Mouse (Mus musculus): ENCODE data around the gene Usf3. TPM values are rescaled to one million over a fixed set of nuclear protein-coding genes. Genes with fewer than 3 reads are reported as not detected.

Usf3 gene
- polyA plus RNA-seq, 1 experiment = 12.6 TPM

GRCm38 (mm10) chr16:44226706-44227291, 53.8 kb downstream of the Usf3 start:
- Histone ChIP-seq H3K27me3 (replicated peaks; ENCODE audit: control insufficient read depth, insufficient read depth, low read length) (no peaks in the 10 kb centered on the region), H3K4me3 (ENCODE audit: insufficient read depth, low read depth, low read length) (no peak overlapping the region), H3K27ac (ENCODE audit: insufficient read depth, low read depth, low read length) (no peak overlapping the region), H3K36me3 (ENCODE audit: control insufficient read depth, insufficient read depth, low read length) (no peaks in the 10 kb centered on the region), H3K4me1 (ENCODE audit: control insufficient read depth, insufficient read depth, low read length) (no peaks in the 10 kb centered on the region)
- TF ChIP-seq POLR2A (IDR thresholded peaks at IDR 0.05; ENCODE audit: low read depth, low read length) (no peak), CTCF (conservative IDR thresholded peaks at IDR 0.05; ENCODE audit: insufficient read depth, insufficient read length, low read depth, low read length) (no peak)
- 77% methylated on average over 13 of the region's 13 CpGs for WGBS
- no peak for DNase-seq

DNA sequence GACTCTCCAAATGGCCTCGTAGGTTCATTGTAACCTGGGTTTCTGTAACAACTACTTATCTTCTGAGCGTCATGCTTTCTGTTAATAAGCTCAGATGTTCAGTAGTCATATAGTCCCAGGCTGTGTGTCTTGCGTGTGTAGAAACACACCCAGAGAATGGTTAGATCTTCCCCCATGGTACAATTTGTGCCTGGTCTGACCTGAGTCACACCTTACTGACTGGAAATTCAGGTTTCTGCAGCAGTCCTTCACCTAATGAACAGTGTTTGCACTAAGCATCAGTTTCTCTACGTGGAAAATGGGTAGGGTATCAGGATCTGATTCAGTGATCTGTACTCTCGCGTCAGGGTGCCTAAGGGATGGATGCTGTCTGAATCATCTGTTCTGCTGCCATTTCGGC, 60.0 kb downstream of the Usf3 start:
- no peak for DNase-seq
- Histone ChIP-seq H3K4me3 (ENCODE audit: insufficient read depth, low read depth, low read length) (no peak overlapping the region), H3K36me3 (ENCODE audit: control insufficient read depth, insufficient read depth, low read length) (no peaks in the 10 kb centered on the region), H3K4me1 (ENCODE audit: control insufficient read depth, insufficient read depth, low read length) (no peaks in the 10 kb centered on the region), H3K27me3 (replicated peaks; ENCODE audit: control insufficient read depth, insufficient read depth, low read length) (no peaks in the 10 kb centered on the region), H3K27ac (ENCODE audit: insufficient read depth, low read depth, low read length) (no peak overlapping the region)
- 90% methylated on average over 7 of the region's 7 CpGs for WGBS
- TF ChIP-seq POLR2A (IDR thresholded peaks at IDR 0.05; ENCODE audit: low read depth, low read length) (no peak), CTCF (conservative IDR thresholded peaks at IDR 0.05; ENCODE audit: insufficient read depth, insufficient read length, low read depth, low read length) (no peak)

- WGBS = 91% methylated on average over 3 of the region's 3 CpGs
- DNase-seq = no peak
- no peak overlapping the region for H3K27ac ChIP-seq (ENCODE audit: insufficient read depth, low read depth, low read length)
- H3K4me3 ChIP-seq (ENCODE audit: insufficient read depth, low read depth, low read length) = no peak overlapping the region
- H3K36me3 ChIP-seq (ENCODE audit: control insufficient read depth, insufficient read depth, low read length) = no peaks in the 10 kb centered on the region
- no peak for TF ChIP-seq POLR2A (IDR thresholded peaks at IDR 0.05; ENCODE audit: low read depth, low read length)
- H3K27me3 ChIP-seq (replicated peaks; ENCODE audit: control insufficient read depth, insufficient read depth, low read length) = no peaks in the 10 kb centered on the region
- no peaks in the 10 kb centered on the region for H3K4me1 ChIP-seq (ENCODE audit: control insufficient read depth, insufficient read depth, low read length)
Observed at GRCm38 (mm10) chr16:44237836-44238235, 64.8 kb downstream of the Usf3 start.

GRCm38 (mm10) chr16:44238835-44239263, 65.8 kb downstream of the Usf3 start:
- DNase-seq = no peak
- H3K4me1 ChIP-seq (ENCODE audit: control insufficient read depth, insufficient read depth, low read length) = no peaks in the 10 kb centered on the region
- no peak overlapping the region for H3K27ac ChIP-seq (ENCODE audit: insufficient read depth, low read depth, low read length)
- H3K4me3 ChIP-seq (ENCODE audit: insufficient read depth, low read depth, low read length) = no peak overlapping the region
- no peaks in the 10 kb centered on the region for H3K27me3 ChIP-seq (replicated peaks; ENCODE audit: control insufficient read depth, insufficient read depth, low read length)
- TF ChIP-seq CTCF (conservative IDR thresholded peaks at IDR 0.05; ENCODE audit: insufficient read depth, insufficient read length, low read depth, low read length) (no peak), POLR2A (IDR thresholded peaks at IDR 0.05; ENCODE audit: low read depth, low read length) (no peak)
- H3K36me3 ChIP-seq (ENCODE audit: control insufficient read depth, insufficient read depth, low read length) = no peaks in the 10 kb centered on the region
- WGBS = 33% methylated on average over 10 of the region's 10 CpGs

DNA sequence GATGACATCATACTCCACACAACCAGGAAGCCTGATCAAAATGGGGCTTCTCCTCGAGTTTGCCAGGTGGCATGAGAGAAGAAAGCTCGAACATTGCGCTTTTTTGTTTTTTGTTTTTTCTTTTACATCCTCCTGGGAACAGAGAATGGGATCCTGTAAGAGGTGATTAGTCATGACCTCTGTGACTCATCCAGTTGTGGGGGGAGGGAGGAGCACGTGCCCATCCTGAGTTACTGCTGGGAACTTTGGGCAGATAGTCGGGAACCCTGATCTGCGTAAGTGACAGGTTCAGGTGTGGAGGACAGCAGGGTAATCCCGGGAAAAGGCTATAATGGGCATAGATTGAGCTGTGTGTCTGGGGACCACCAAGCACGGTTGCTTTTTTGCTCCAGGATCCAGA, 67.4 kb downstream of the Usf3 start:
- H3K4me1 ChIP-seq (ENCODE audit: control insufficient read depth, insufficient read depth, low read length) = no peaks in the 10 kb centered on the region
- H3K27ac ChIP-seq (ENCODE audit: insufficient read depth, low read depth, low read length) = no peak overlapping the region
- no peak for TF ChIP-seq POLR2A (IDR thresholded peaks at IDR 0.05; ENCODE audit: low read depth, low read length)
- TF ChIP-seq CTCF (conservative IDR thresholded peaks at IDR 0.05; ENCODE audit: insufficient read depth, insufficient read length, low read depth, low read length) = no peak
- no peak for DNase-seq
- H3K36me3 ChIP-seq (ENCODE audit: control insufficient read depth, insufficient read depth, low read length) = no peaks in the 10 kb centered on the region
- H3K4me3 ChIP-seq (ENCODE audit: insufficient read depth, low read depth, low read length) = no peak overlapping the region
- WGBS = 60% methylated on average over 8 of the region's 8 CpGs
- no peaks in the 10 kb centered on the region for H3K27me3 ChIP-seq (replicated peaks; ENCODE audit: control insufficient read depth, insufficient read depth, low read length)

GRCm38 (mm10) chr16:44242633-44243032, 69.6 kb downstream of the Usf3 start:
- peak; percentile 73 for DNase-seq

DNA sequence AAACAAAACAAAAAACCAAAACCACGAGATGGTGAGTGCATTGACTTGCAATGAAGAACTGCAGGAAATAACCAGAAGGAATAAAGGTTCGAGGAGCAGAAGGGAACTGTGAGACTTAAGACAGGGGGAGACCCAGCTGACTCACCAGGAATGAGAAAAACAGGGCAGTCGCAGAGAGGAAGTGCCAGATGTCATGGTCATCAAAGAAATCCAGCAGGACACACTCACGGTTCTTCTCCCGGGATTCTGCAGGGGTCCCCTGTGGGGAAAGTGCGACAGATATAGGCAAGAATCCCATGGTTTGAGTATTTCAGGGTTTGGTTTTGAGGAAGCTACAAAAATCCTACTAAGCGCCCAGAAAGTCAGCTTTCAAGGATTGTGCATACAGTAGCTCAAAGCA, 70.3 kb downstream of the Usf3 start:
- no peak for DNase-seq
- TF ChIP-seq POLR2A (IDR thresholded peaks at IDR 0.05; ENCODE audit: low read depth, low read length) (no peak), CTCF (conservative IDR thresholded peaks at IDR 0.05; ENCODE audit: insufficient read depth, insufficient read length, low read depth, low read length) (no peak)
- no peaks in the 10 kb centered on the region for H3K27me3 ChIP-seq (replicated peaks; ENCODE audit: control insufficient read depth, insufficient read depth, low read length)
- no peaks in the 10 kb centered on the region for H3K36me3 ChIP-seq (ENCODE audit: control insufficient read depth, insufficient read depth, low read length)
- no peak overlapping the region for H3K27ac ChIP-seq (ENCODE audit: insufficient read depth, low read depth, low read length)
- no peak overlapping the region for H3K4me3 ChIP-seq (ENCODE audit: insufficient read depth, low read depth, low read length)
- H3K4me1 ChIP-seq (ENCODE audit: control insufficient read depth, insufficient read depth, low read length) = no peaks in the 10 kb centered on the region
- WGBS = 60% methylated on average over 7 of the region's 7 CpGs

More at GRCm38 (mm10) chr16:44242633-44243032, 69.6 kb downstream of the Usf3 start:
- no peaks in the 10 kb centered on the region for H3K27me3 ChIP-seq (replicated peaks; ENCODE audit: control insufficient read depth, insufficient read depth, low read length)
- WGBS = 0% methylated on average over 1 of the region's 1 CpGs
- no peaks in the 10 kb centered on the region for H3K4me1 ChIP-seq (ENCODE audit: control insufficient read depth, insufficient read depth, low read length)
- no peaks in the 10 kb centered on the region for H3K36me3 ChIP-seq (ENCODE audit: control insufficient read depth, insufficient read depth, low read length)
- no peak overlapping the region for H3K4me3 ChIP-seq (ENCODE audit: insufficient read depth, low read depth, low read length)
- TF ChIP-seq POLR2A (IDR thresholded peaks at IDR 0.05; ENCODE audit: low read depth, low read length) (no peak), CTCF (conservative IDR thresholded peaks at IDR 0.05; ENCODE audit: insufficient read depth, insufficient read length, low read depth, low read length) (peak; percentile 96)
- no peak overlapping the region for H3K27ac ChIP-seq (ENCODE audit: insufficient read depth, low read depth, low read length)

All from kidney, adult 2 months (tissue).